Mouse (Mus musculus): ENCODE data around the gene Hoxd4. TPM values are rescaled to one million over a fixed set of nuclear protein-coding genes. Genes with fewer than 3 reads are reported as not detected.

Hoxd4 gene
- polyA plus RNA-seq, 1 experiment: not detected

DNA sequence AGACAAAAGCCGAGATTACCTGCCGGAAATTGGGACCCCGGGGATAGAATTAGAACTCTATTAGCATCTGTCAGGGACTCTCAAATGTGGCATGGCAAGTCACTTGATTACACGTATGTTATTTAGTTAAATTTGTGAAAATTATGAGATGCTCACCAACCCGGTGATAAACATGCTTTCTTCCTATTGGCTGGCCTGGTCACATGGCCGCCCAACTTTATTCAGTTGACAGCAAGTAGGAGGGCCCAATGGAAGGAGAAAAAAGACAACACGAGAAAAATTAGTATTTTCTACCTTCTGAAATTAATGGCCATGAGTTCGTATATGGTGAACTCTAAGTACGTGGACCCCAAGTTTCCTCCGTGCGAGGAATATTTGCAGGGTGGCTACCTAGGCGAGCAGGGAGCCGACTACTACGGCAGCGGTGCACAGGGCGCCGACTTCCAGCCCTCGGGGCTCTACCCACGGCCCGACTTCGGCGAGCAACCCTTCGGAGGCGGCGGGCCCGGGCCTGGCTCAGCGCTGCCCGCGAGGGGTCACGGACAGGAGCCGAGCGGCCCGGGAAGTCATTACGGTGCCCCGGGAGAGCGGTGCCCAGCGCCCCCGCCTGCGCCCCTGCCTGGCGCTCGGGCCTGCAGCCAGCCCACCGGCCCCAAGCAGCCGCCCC, 15.4 kb downstream of the Hoxd4 start:
- 5% methylated on average over 42 of the region's 43 CpGs for WGBS
- no peak overlapping the region for H3K4me3 ChIP-seq (ENCODE audit: insufficient read depth, low read depth, low read length)
- no peak for TF ChIP-seq POLR2A (IDR thresholded peaks at IDR 0.05; ENCODE audit: insufficient read depth, low read depth, low read length)
- TF ChIP-seq CTCF (IDR thresholded peaks at IDR 0.05; ENCODE audit: insufficient read depth, low read depth, low read length): no peak
- H3K4me1 ChIP-seq (ENCODE audit: control insufficient read depth, insufficient read depth, low read length): no peaks in the 10 kb centered on the region
- H3K27ac ChIP-seq (ENCODE audit: insufficient read depth, low read depth, low read length): no peak overlapping the region

DNA sequence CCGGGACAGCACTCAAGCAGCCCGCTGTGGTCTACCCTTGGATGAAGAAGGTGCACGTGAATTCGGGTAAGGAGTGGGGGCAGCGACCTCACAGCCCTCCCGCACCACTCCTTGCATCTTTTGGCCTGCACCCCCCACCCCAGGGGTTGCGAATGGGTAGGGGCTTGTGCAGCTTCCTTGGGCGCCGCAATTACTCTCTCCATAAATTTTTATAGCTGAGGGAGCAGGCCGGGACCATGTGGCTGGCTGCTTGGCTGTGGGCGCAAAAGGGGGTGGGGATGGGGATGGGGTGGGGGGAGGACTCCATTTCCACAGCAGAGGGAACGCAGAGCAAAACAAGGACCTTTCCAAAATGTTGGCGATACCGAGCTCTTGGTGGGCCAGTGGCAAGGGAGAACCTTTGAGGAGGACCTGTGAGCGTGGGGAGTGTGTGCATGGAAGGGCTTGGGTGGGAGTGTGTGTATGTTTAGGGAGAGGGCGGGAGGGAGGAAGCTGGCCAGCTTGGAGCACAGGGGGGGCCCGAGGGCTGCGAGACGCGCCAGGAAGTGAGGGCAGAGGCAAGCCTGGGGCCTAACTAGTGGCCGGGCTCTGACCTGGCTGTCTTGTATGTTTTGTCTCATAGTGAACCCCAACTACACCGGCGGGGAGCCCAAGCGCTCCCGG, 16.0 kb downstream of the Hoxd4 start:
- no peak for TF ChIP-seq POLR2A (IDR thresholded peaks at IDR 0.05; ENCODE audit: insufficient read depth, low read depth, low read length)
- no peak for TF ChIP-seq CTCF (IDR thresholded peaks at IDR 0.05; ENCODE audit: insufficient read depth, low read depth, low read length)

DNA sequence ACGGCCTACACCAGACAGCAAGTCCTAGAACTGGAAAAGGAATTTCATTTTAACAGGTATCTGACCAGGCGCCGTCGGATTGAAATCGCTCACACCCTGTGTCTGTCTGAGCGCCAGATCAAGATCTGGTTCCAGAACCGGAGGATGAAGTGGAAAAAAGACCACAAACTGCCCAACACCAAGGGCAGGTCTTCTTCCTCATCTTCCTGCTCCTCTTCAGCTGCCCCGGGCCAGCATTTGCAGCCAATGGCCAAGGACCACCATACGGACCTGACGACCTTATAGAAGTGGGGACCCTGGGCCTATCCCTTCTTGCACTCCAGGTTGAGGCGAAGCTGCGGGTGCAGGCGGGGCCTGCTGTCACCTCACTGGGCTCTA, 16.6 kb downstream of the Hoxd4 start:
- WGBS: 9% methylated on average over 13 of the region's 13 CpGs
- Histone ChIP-seq H3K27ac (ENCODE audit: insufficient read depth, low read depth, low read length) (no peak overlapping the region), H3K4me3 (ENCODE audit: insufficient read depth, low read depth, low read length) (no peak overlapping the region), H3K4me1 (ENCODE audit: control insufficient read depth, insufficient read depth, low read length) (no peaks in the 10 kb centered on the region)
- no peak for TF ChIP-seq CTCF (IDR thresholded peaks at IDR 0.05; ENCODE audit: insufficient read depth, low read depth, low read length)
- no peak for TF ChIP-seq POLR2A (IDR thresholded peaks at IDR 0.05; ENCODE audit: insufficient read depth, low read depth, low read length)

More for the DNA sequence above, 16.0 kb downstream of the Hoxd4 start:
- no peaks in the 10 kb centered on the region for H3K4me1 ChIP-seq (ENCODE audit: control insufficient read depth, insufficient read depth, low read length)
- no peak overlapping the region for H3K27ac ChIP-seq (ENCODE audit: insufficient read depth, low read depth, low read length)
- WGBS: 4% methylated on average over 25 of the region's 25 CpGs
- no peak overlapping the region for H3K4me3 ChIP-seq (ENCODE audit: insufficient read depth, low read depth, low read length)

DNA sequence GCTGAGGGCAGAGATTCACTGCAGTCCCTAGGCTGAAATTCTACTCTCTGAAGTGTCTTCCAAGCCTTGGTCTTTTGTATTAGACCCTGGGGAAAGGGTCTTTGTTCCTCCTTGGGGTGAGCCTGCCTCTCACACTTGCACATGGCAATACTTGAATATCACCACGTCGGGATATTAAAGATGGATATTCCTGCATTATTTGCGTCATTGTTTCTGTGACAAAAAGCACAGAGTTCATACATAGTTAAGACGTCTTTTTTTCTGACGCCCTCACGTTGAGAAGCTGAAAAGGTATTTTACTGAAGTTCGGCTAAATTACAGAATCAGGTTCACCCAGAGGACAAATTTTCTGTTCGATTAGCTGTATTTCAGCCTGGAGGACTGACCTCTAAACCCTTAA, 18.6 kb downstream of the Hoxd4 start:
- Histone ChIP-seq H3K27ac (ENCODE audit: insufficient read depth, low read depth, low read length) (no peak overlapping the region), H3K4me1 (ENCODE audit: control insufficient read depth, insufficient read depth, low read length) (no peaks in the 10 kb centered on the region), H3K4me3 (ENCODE audit: insufficient read depth, low read depth, low read length) (no peak overlapping the region)
- WGBS: 9% methylated on average over 8 of the region's 8 CpGs
- TF ChIP-seq CTCF (IDR thresholded peaks at IDR 0.05; ENCODE audit: insufficient read depth, low read depth, low read length): no peak
- no peak for TF ChIP-seq POLR2A (IDR thresholded peaks at IDR 0.05; ENCODE audit: insufficient read depth, low read depth, low read length)

DNA sequence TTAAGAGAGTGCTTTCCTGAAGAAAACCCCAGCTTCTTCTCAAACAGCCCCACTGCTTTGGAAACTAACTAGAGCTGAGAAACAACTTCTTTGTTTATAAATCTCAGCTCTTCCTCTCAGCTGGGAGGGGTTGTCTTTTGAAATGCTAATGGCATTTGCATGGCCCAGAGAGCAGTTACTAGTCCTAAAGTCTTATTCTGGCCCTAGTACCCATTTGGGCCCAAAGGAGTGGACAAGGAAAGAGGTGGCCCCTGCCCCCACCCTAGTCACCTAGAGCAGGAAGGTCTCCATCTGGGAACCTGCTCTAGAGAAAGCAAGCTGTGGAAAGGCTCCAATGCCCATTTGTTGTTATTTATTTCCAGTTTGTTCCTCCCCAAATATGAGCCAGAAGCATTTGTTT, 19.3 kb downstream of the Hoxd4 start:
- Histone ChIP-seq H3K4me3 (ENCODE audit: insufficient read depth, low read depth, low read length) (no peak overlapping the region), H3K27ac (ENCODE audit: insufficient read depth, low read depth, low read length) (no peak overlapping the region), H3K4me1 (ENCODE audit: control insufficient read depth, insufficient read depth, low read length) (peaks cover 3% of the 10 kb centered on the region)
- TF ChIP-seq CTCF (IDR thresholded peaks at IDR 0.05; ENCODE audit: insufficient read depth, low read depth, low read length) (no peak), POLR2A (IDR thresholded peaks at IDR 0.05; ENCODE audit: insufficient read depth, low read depth, low read length) (no peak)

DNA sequence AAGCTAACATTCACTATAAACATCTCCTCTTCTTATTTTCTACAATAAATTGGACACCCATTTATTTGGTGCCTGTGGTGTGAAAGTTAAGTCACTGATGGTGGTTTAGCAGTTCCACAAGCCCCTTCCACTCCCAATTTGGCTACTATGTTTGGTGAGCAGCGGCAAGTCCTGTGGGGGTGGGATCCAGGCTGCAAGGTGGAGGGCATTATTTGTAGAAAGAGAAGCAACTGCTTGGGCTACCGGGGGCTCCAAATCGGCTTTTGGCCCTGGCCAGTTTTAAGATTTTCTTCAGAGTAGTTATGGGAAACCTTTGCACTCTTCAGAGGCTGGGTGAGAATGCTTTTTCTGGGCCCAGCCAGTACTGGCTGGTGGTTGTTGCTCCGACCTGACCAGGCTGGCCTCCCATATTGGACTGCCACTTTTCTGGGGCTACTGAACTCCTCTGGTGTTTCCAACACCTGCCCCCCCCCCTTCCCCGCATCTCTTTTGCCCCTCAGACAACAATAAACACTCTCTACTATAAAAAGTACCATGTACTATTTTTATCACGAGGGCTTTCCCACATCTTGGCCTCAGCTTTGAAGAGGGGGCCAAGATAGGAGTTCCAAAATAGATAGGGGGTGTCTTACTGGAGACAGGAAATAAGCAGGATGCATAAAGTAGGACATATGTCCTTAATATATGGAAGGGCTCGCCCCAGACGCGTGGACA, 20.2 kb downstream of the Hoxd4 start:
- TF ChIP-seq POLR2A (IDR thresholded peaks at IDR 0.05; ENCODE audit: insufficient read depth, low read depth, low read length) (no peak), CTCF (IDR thresholded peaks at IDR 0.05; ENCODE audit: insufficient read depth, low read depth, low read length) (no peak)
- H3K27ac ChIP-seq (ENCODE audit: insufficient read depth, low read depth, low read length): no peak overlapping the region
- peaks cover 3% of the 10 kb centered on the region for H3K4me1 ChIP-seq (ENCODE audit: control insufficient read depth, insufficient read depth, low read length)
- WGBS: 9% methylated on average over 9 of the region's 9 CpGs
- H3K4me3 ChIP-seq (ENCODE audit: insufficient read depth, low read depth, low read length): no peak overlapping the region

DNA sequence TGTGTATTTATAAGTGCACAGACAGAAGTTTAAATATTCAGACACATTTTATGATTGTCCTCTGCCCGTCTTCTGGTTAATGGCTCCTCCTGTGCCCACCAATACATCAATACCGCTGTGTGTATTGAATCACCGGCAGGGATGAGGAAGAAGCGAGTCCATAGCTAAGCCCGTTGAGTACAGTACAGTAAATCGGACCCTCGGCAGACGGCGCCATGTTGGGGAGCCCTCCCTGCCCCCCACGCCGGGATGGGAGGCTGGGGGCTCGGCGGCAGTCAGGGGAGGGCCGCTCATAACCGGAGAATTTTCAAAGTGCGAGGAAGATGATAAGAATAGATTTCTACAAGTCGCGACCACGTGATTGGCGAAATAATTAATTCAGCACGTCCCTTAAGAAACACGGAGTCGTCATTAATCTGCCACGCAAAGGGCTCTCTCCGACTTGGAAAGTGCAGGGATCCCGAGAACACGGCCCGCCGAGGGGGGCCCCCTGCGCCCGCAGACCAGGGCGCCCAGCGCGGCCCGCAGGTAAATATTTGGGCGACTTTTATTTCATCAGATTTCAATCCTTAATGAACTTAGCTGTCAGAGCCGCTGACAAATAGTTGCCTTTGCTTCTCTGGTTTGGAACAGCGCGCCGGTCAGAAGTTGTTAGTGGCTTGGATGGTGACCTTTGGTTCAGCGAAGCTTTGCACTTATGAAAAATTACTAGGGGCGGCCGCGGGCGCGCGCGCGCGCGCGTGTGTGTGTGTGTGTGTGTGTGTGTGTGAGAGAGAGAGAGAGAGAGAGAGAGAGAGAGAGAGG, 21.0 kb downstream of the Hoxd4 start:
- H3K4me1 ChIP-seq (ENCODE audit: control insufficient read depth, insufficient read depth, low read length): peaks cover 3% of the 10 kb centered on the region
- H3K27ac ChIP-seq (ENCODE audit: insufficient read depth, low read depth, low read length): no peak overlapping the region
- TF ChIP-seq POLR2A (IDR thresholded peaks at IDR 0.05; ENCODE audit: insufficient read depth, low read depth, low read length): no peak
- TF ChIP-seq CTCF (IDR thresholded peaks at IDR 0.05; ENCODE audit: insufficient read depth, low read depth, low read length): no peak
- 2% methylated on average over 52 of the region's 52 CpGs for WGBS
- H3K4me3 ChIP-seq (ENCODE audit: insufficient read depth, low read depth, low read length): no peak overlapping the region

DNA sequence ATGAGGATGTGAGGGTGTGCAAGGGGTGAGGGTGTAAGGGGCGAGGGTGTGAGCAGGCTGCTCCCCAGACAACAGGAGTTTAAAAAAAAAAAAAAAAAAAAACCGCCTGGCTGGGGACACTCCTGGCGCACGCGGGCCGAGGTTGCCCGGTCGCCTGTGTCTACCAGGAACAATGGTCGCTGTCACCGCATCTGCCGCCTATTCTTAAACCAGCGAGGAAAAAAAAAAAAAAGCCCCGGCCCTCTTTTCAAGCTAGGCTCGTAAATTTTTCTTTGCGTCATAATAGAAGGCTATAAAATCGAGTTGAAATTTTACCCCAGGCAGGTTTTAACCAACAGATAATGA, 21.6 kb downstream of the Hoxd4 start:
- H3K27ac ChIP-seq (ENCODE audit: insufficient read depth, low read depth, low read length): no peak overlapping the region
- no peak overlapping the region for H3K4me3 ChIP-seq (ENCODE audit: insufficient read depth, low read depth, low read length)
- no peak for TF ChIP-seq CTCF (IDR thresholded peaks at IDR 0.05; ENCODE audit: insufficient read depth, low read depth, low read length)
- TF ChIP-seq POLR2A (IDR thresholded peaks at IDR 0.05; ENCODE audit: insufficient read depth, low read depth, low read length): no peak

More for the DNA sequence above, 21.6 kb downstream of the Hoxd4 start:
- 4% methylated on average over 16 of the region's 16 CpGs for WGBS
- peaks cover 3% of the 10 kb centered on the region for H3K4me1 ChIP-seq (ENCODE audit: control insufficient read depth, insufficient read depth, low read length)

All from olfactory bulb, adult 2 months (tissue).